Mouse (Mus musculus) megakaryocyte, embryonic 14.5 days (primary cell): ENCODE measurements around the gene Mrps21.

ENCODE experiments used
- FLI1 ChIP-seq: IDR thresholded peaks from 2 replicates; pipeline ENCODE4 v1.6.1; 2012; ENCODE audit warnings: low read length, inconsistent platforms, mixed read lengths
- GATA1 ChIP-seq: IDR thresholded peaks from 3 replicates; pipeline ENCODE4 v1.6.1; 2012; ENCODE audit warnings: mixed read lengths, low read length, inconsistent platforms, borderline replicate concordance

DNA sequence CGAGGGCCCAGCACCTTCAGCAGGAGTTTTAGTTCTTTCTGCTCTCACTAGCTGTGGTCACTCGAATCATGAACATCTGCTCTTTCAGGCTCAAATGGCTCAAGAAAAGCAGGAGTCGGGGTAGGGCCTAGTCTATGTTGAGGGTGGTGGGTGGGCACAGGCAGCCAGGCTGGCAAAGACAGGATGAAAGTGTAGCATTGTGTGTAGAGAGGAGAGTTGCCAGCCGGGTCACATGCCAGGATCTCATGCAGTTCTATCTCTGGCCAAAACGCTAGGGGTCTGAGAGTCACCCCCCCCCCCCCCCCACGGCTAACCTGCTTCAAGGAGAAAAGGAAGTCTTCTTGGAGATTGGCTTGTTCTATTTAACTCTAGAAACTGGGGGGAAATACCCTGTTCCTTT lies 31.3 kb upstream of the Mrps21 start:
- TF ChIP-seq GATA1: no peak
- no peak for TF ChIP-seq FLI1
